10 mouse cellular contexts compared by ENCODE assay signal in the genomic region with DNA sequence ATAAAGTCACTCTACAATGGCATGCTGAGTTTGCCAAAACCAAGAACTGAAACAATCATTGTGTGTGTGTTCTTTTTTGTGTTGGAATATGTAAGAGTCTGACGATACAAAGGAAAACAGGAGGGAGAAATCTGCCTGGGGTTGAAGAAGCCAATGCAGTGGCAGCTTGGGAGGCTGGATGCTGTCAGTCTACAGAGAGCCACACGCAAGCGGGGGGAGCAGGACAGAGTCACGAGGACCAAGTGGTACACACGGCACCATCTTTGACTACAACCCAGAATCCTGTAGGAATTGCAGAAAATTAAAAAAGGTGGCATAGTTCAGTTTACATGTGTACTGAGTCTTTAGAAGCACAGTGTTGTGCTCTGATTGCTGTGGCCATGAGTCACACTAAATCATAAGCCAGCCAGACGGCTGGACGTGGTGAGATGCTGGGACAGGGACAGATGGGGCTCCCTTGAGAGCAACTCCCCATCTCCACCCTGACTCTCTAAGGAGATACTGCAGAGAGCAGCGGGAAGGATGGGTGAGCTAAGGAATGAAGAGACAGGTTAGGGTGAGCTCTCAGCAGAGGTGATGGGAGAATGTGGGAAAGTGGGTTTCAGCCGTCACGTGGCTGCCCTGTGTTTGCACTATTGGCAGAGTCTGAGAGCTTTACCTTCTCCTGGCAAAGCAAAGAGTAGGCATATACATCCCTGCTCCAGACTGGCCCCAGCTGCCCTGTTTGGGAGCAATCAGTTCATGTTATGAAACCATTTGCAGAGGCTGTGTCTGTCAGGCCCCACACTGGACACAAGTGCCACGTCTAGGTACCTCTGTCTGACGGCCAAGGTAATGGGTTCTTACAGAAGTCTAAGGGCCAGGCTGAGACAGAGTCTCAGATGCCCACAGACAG.
DNase-seq lines count a peak whose midpoint lies in the region; ATAC-seq and TF ChIP-seq lines count a peak whose summit lies in the region.
"Had no signal": no experiment of that assay in that cellular context is flagged by ENCODE, and none has a peak within 500 bp of the region (broad histone marks: within the 10 kb centered on the region; RNA-seq: fewer than 3 reads in every experiment).

No protein-coding gene starts in this region.

- H3K9me3 ChIP-seq in forebrain, embryonic 15.5 days, result no peaks in the 10 kb centered on the region
- H3K9me3 ChIP-seq in forebrain, embryonic 13.5 days (replicated peaks), result no peaks in the 10 kb centered on the region
- no peaks in the 10 kb centered on the region for H3K9me3 ChIP-seq in kidney, postnatal 0 days (replicated peaks; ENCODE audit: low read length)
- no peaks in the 10 kb centered on the region for H3K9me3 ChIP-seq in hindbrain, postnatal 0 days (ENCODE audit: low read length)
- no peaks in the 10 kb centered on the region for H3K9me3 ChIP-seq in stomach, embryonic 15.5 days

- DNase-seq in kidney, postnatal 0 days (ENCODE audit: low spot score), result no peak
- DNase-seq in kidney, adult 8-10 months, result no peak
- no peak for DNase-seq in hindbrain, postnatal 0 days (ENCODE audit: low spot score)
- no peak for DNase-seq in right cerebral cortex, adult 2 months (ENCODE audit: low spot score in 2 of 2)
- no peak for DNase-seq in urinary bladder, postnatal 10 days (ENCODE audit: low spot score)
- DNase-seq: gastrocnemius, postnatal 36 days; retina, postnatal 1 day had no signal

- H3K36me3 ChIP-seq in forebrain, embryonic 15.5 days, result no peaks in the 10 kb centered on the region
- H3K36me3 ChIP-seq in forebrain, embryonic 13.5 days (ENCODE audit: poor library complexity, severe bottlenecking), result no peaks in the 10 kb centered on the region
- no peaks in the 10 kb centered on the region for H3K36me3 ChIP-seq in kidney, postnatal 0 days (ENCODE audit: insufficient read depth, low read length)
- no peaks in the 10 kb centered on the region for H3K36me3 ChIP-seq in hindbrain, postnatal 0 days (ENCODE audit: insufficient read depth, low read length)
- no peaks in the 10 kb centered on the region for H3K36me3 ChIP-seq in stomach, embryonic 15.5 days

- peaks cover 22% of the 10 kb centered on the region for H3K4me1 ChIP-seq in forebrain, embryonic 15.5 days
- H3K4me1 ChIP-seq in forebrain, embryonic 13.5 days, result peaks cover 31% of the 10 kb centered on the region
- H3K4me1 ChIP-seq in kidney, postnatal 0 days (replicated peaks; ENCODE audit: insufficient read depth, low read length), result peaks cover 41% of the 10 kb centered on the region
- H3K4me1 ChIP-seq in hindbrain, postnatal 0 days (ENCODE audit: insufficient read depth, low read length), result peaks cover 7% of the 10 kb centered on the region; the same call in 1 of the 2 replicates
- H3K4me1 ChIP-seq in stomach, embryonic 15.5 days, result peaks cover 19% of the 10 kb centered on the region

- 69% methylated on average over 12 of the region's 12 CpGs for WGBS in forebrain, embryonic 15.5 days
- WGBS in forebrain, embryonic 13.5 days, result 75% methylated on average over 12 of the region's 12 CpGs
- 64% methylated on average over 12 of the region's 12 CpGs for WGBS in kidney, postnatal 0 days
- 55% methylated on average over 12 of the region's 12 CpGs for WGBS in hindbrain, postnatal 0 days
- 62% methylated on average over 12 of the region's 12 CpGs for WGBS in stomach, embryonic 15.5 days

- no peak overlapping the region for H3K4me3 ChIP-seq in forebrain, embryonic 15.5 days
- no peak overlapping the region for H3K4me3 ChIP-seq in forebrain, embryonic 13.5 days
- H3K4me3 ChIP-seq in kidney, postnatal 0 days (replicated peaks; ENCODE audit: low read depth, low read length), result no peak overlapping the region
- no peak overlapping the region for H3K4me3 ChIP-seq in hindbrain, postnatal 0 days (ENCODE audit: low read length)
- no peak overlapping the region for H3K4me3 ChIP-seq in stomach, embryonic 15.5 days (replicated peaks)

- no peak overlapping the region; the same call in 1 of the 2 replicates for H3K9ac ChIP-seq in forebrain, embryonic 15.5 days (replicated peaks)
- no peak overlapping the region for H3K9ac ChIP-seq in forebrain, embryonic 13.5 days
- H3K9ac ChIP-seq in kidney, postnatal 0 days (ENCODE audit: low read depth, low read length), result no peak overlapping the region
- H3K9ac ChIP-seq in hindbrain, postnatal 0 days (replicated peaks; ENCODE audit: low read length), result no peak overlapping the region
- H3K9ac ChIP-seq in stomach, embryonic 15.5 days, result no peak overlapping the region

- TF ChIP-seq CTCF in kidney, postnatal 0 days (IDR thresholded peaks at IDR 0.05; ENCODE audit: low read depth), result no peak
- no peak for TF ChIP-seq CTCF in hindbrain, postnatal 0 days (IDR thresholded peaks at IDR 0.05; ENCODE audit: low read depth)

- H3K27ac ChIP-seq in forebrain, embryonic 15.5 days (replicated peaks), result peak overlapping the region; percentile 44; the same call in 1 of the 2 replicates
- no peak overlapping the region; the same call in 1 of the 2 replicates for H3K27ac ChIP-seq in forebrain, embryonic 13.5 days
- peak overlapping the region; percentile 19 for H3K27ac ChIP-seq in kidney, postnatal 0 days
- peak overlapping the region; percentile 27; the same call in 1 of the 2 replicates for H3K27ac ChIP-seq in hindbrain, postnatal 0 days
- peak overlapping the region; percentile 64; the same call in 1 of the 2 replicates for H3K27ac ChIP-seq in stomach, embryonic 15.5 days

- no peaks in the 10 kb centered on the region for H3K27me3 ChIP-seq in forebrain, embryonic 15.5 days
- H3K27me3 ChIP-seq in forebrain, embryonic 13.5 days, result no peaks in the 10 kb centered on the region
- no peaks in the 10 kb centered on the region for H3K27me3 ChIP-seq in kidney, postnatal 0 days (ENCODE audit: insufficient read depth, low read length)
- no peaks in the 10 kb centered on the region for H3K27me3 ChIP-seq in hindbrain, postnatal 0 days (ENCODE audit: insufficient read depth, low read length)
- H3K27me3 ChIP-seq in stomach, embryonic 15.5 days (replicated peaks), result no peaks in the 10 kb centered on the region

- no peak overlapping the region for H3K4me2 ChIP-seq in forebrain, embryonic 15.5 days (replicated peaks)
- no peak overlapping the region for H3K4me2 ChIP-seq in forebrain, embryonic 13.5 days
- H3K4me2 ChIP-seq in kidney, postnatal 0 days (ENCODE audit: low read length), result peak overlapping the region; percentile 34; the same call in 1 of the 2 replicates
- peak overlapping the region; percentile 41 for H3K4me2 ChIP-seq in hindbrain, postnatal 0 days (ENCODE audit: low read depth, low read length)
- H3K4me2 ChIP-seq in stomach, embryonic 15.5 days, result peak overlapping the region; percentile 34; the same call in 1 of the 2 replicates

- peak; percentile 44 for ATAC-seq in forebrain, embryonic 15.5 days (replicated peaks)
- ATAC-seq in forebrain, embryonic 13.5 days, result no peak; the same call in 1 of the 2 replicates
- ATAC-seq in kidney, postnatal 0 days (replicated peaks; ENCODE audit: low FRiP score, low read depth), result no peak
- ATAC-seq in hindbrain, postnatal 0 days, result peak; percentile 53
- no peak for ATAC-seq in stomach, embryonic 15.5 days (ENCODE audit: insufficient read depth, low FRiP score, low read depth)

Comparison
In these comparisons a context has a peak if more than half of its experiments do, and no peak if none do; other contexts are left out.
1. ATAC-seq: peak in forebrain, embryonic 15.5 days (single experiment) and hindbrain, postnatal 0 days (single experiment); none in forebrain, embryonic 13.5 days (single experiment), kidney, postnatal 0 days (single experiment) and stomach, embryonic 15.5 days (single experiment).
2. H3K4me2 ChIP-seq: peak in kidney, postnatal 0 days (single experiment), hindbrain, postnatal 0 days (single experiment) and stomach, embryonic 15.5 days (single experiment); none in forebrain, embryonic 15.5 days (single experiment) and forebrain, embryonic 13.5 days (single experiment).